Mouse (Mus musculus) liver, embryonic 13.5 days (tissue): ENCODE results near the gene Kctd20. TPM values are rescaled to one million over a fixed set of nuclear protein-coding genes. Genes with fewer than 3 reads are reported as not detected.
A peak's percentile ranks its signal among the peaks of the same experiment; 100 is the strongest.

ENCODE experiments used
- ATAC-seq: fragments of 200-750 bp; cut with Nextera tagmentation; 2 replicates; pipeline ENCODE4 v1.8.0; 2017; ENCODE audit warnings: low read depth, mild to moderate bottlenecking, moderate number of reproducible peaks, moderate library complexity
- DNase-seq: peaks from one replicate; pipeline ENCODE4 v3.0.0; 2022
- H3K27ac ChIP-seq: fragments of 300-500 bp; sonication (generic); 2 replicates; pipeline ENCODE4 v1.5.1; 2015; ENCODE audit warnings: moderate library complexity, mild to moderate bottlenecking, inconsistent platforms
- H3K27me3 ChIP-seq: fragments of 300-500 bp; sonication (generic); 2 replicates; pipeline ENCODE4 v1.6.1; 2015; ENCODE audit warnings: mild to moderate bottlenecking, inconsistent platforms
- H3K36me3 ChIP-seq: fragments of 300-500 bp; sonication (generic); 2 replicates; pipeline ENCODE4 v1.6.1; 2015; ENCODE audit warnings: mild to moderate bottlenecking, inconsistent platforms
- H3K4me1 ChIP-seq: fragments of 300-500 bp; sonication (generic); replicated peaks from 2 replicates; pipeline ENCODE4 v1.6.1; 2015; ENCODE audit warnings: inconsistent platforms
- H3K4me2 ChIP-seq: fragments of 300-500 bp; sonication (generic); 2 replicates; pipeline ENCODE4 v1.6.1; 2015; ENCODE audit warnings: inconsistent platforms, mild to moderate bottlenecking, moderate library complexity
- H3K4me3 ChIP-seq: fragments of 300-500 bp; sonication (generic); replicated peaks from 2 replicates; pipeline ENCODE4 v1.5.1; 2015; ENCODE audit warnings: mild to moderate bottlenecking, inconsistent platforms
- H3K9ac ChIP-seq: fragments of 300-500 bp; sonication (generic); 2 replicates; pipeline ENCODE4 v1.6.1; 2015; ENCODE audit warnings: mild to moderate bottlenecking, inconsistent platforms
- H3K9me3 ChIP-seq: fragments of 300-500 bp; sonication (generic); replicated peaks from 2 replicates; pipeline ENCODE4 v1.6.1; 2016; ENCODE audit warnings: inconsistent platforms
- WGBS: fragments of 180-500 bp; shearing (Covaris S2); methylation state at CpG from one replicate; pipeline ENCODE4 v1.1.7; 2015; ENCODE audit not compliant: insufficient replicate concordance; 5-methylcytosine and 5-hydroxymethylcytosine counted together
- polyA plus RNA-seq: library from polyadenylated mRNA; unstranded; fragments of >200 nt; fragmentation: Nextera tagmentation; extraction: Ambion mirVana; gene quantifications from 2 replicates; pipeline ENCODE4 v1.2.1, GENCODE M21; 2015

Gene Kctd20
- polyA plus RNA-seq, 1 experiment from 2014 or later: 65.8 TPM

DNA sequence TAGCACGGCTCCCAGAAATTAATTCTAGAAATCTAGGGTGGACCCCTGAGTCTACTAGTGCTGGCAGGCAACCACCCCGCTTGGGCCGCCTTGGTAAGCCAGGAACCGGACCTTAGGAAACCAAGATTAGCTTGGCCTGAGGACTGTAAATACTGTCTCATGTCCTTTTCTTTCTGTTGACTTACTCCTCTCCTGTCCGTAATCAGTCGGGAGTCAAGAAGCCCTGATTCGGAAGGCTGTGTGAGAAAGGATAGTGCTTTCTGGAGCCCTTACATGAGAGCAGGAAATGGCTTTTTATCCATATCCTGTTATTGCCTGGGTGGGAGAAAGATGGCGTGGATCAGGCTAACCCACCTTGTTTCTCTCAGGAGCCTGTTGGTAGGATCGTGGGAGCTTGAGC lies 1.5 kb downstream of the Kctd20 start:
- Histone ChIP-seq H3K4me1 (peaks cover 38% of the 10 kb centered on the region), H3K27ac (peak overlapping the region; percentile 99), H3K9me3 (0 out of 2 replicates have a peak, but pooled peaks cover 3% of the 10 kb centered on the region), H3K9ac (peak overlapping the region; percentile 94), H3K4me3 (peak overlapping the region; percentile 79), H3K36me3 (peaks cover 32% of the 10 kb centered on the region), H3K4me2 (peak overlapping the region; percentile 83), H3K27me3 (no peaks in the 10 kb centered on the region)
- DNase-seq: no peak
- no peak for ATAC-seq
- WGBS: 5% methylated on average over 9 of the region's 9 CpGs

DNA sequence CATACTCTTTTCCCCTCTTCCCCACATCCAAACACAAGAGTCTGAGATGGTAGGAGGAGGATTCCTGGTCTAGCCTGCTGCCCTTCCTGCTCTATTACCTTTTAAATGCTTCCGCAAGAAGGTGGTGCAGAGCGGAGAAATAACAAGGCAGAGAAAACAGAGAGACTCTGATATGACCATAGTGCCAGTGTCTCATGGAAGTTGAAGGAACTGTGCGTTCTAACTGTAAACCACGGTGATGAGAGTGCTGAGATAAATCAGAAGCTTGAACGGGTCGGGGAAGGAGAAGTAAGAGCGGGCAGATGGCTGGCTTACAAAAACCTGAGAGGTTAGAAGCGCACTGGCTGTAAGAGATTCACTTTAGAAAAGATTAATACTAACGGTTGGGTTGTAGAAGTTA lies 2.7 kb downstream of the Kctd20 start:
- H3K9ac ChIP-seq: peak overlapping the region; percentile 94
- 54% methylated on average over 9 of the region's 9 CpGs for WGBS
- H3K36me3 ChIP-seq: peaks cover 43% of the 10 kb centered on the region
- peak overlapping the region; percentile 79 for H3K4me3 ChIP-seq
- ATAC-seq: no peak
- H3K4me2 ChIP-seq: peak overlapping the region; percentile 83
- H3K27ac ChIP-seq: peak overlapping the region; percentile 99
- H3K27me3 ChIP-seq: no peaks in the 10 kb centered on the region
- no peak for DNase-seq
- 0 out of 2 replicates have a peak, but pooled peaks cover 3% of the 10 kb centered on the region for H3K9me3 ChIP-seq
- peaks cover 43% of the 10 kb centered on the region for H3K4me1 ChIP-seq

DNA sequence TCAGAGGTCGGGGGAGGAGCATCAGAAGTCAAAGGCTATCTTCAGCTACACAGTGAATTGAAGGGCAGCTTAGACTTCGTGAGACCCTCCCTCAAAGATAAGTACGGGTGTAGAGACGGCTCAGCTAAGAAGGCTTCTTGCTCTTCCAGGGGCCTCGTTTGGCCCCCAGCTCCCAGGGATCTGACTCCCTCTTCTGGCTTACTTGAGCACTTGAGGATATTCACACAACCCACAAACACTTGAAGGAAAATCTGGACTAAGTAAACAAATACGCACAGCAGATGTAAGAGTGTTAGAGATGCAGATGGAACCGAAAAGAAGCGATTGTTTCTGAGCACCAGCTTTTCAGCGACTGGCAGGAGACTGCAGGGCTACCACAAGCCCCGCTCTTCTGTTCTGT lies 8.8 kb downstream of the Kctd20 start:
- peaks cover 36% of the 10 kb centered on the region for H3K4me1 ChIP-seq
- 61% methylated on average over 10 of the region's 10 CpGs for WGBS
- H3K9ac ChIP-seq: no peak overlapping the region
- no peak overlapping the region for H3K4me2 ChIP-seq
- 0 out of 2 replicates have a peak, but pooled peaks cover 3% of the 10 kb centered on the region for H3K9me3 ChIP-seq
- H3K4me3 ChIP-seq: no peak overlapping the region
- peak overlapping the region; percentile 43; the same call in 1 of the 2 replicates for H3K27ac ChIP-seq
- DNase-seq: no peak
- no peak for ATAC-seq
- H3K36me3 ChIP-seq: peaks cover 88% of the 10 kb centered on the region
- H3K27me3 ChIP-seq: no peaks in the 10 kb centered on the region

DNA sequence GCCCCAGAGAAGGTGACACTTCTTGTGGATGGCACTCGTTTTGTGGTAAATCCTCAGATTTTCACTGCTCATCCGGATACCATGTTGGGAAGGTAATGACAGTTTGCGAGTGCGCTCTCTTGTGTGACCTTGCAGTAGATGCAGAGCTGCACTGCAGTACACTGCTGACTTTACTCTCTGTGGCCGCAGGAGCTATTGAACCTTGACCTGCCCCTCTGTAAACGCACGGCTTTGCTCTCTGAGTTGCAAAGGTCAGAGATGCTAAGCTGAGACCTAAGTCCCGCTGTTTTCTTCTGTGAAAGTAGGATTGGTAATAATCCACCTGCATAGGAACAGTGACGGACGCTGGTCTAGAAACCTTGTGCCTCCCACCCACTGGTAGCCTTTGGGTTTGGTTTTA lies 9.8 kb downstream of the Kctd20 start:
- Histone ChIP-seq H3K9me3 (no peaks in the 10 kb centered on the region), H3K9ac (no peak overlapping the region), H3K4me2 (no peak overlapping the region), H3K4me3 (no peak overlapping the region), H3K27me3 (no peaks in the 10 kb centered on the region), H3K36me3 (peaks cover 88% of the 10 kb centered on the region), H3K27ac (0 out of 2 replicates have a peak overlapping the region, but pooled peaks have one; percentile 43), H3K4me1 (peaks cover 37% of the 10 kb centered on the region)
- DNase-seq: no peak
- ATAC-seq: 0 out of 2 replicates have a peak, but pooled peaks have one; percentile 45
- 86% methylated on average over 10 of the region's 10 CpGs for WGBS

DNA sequence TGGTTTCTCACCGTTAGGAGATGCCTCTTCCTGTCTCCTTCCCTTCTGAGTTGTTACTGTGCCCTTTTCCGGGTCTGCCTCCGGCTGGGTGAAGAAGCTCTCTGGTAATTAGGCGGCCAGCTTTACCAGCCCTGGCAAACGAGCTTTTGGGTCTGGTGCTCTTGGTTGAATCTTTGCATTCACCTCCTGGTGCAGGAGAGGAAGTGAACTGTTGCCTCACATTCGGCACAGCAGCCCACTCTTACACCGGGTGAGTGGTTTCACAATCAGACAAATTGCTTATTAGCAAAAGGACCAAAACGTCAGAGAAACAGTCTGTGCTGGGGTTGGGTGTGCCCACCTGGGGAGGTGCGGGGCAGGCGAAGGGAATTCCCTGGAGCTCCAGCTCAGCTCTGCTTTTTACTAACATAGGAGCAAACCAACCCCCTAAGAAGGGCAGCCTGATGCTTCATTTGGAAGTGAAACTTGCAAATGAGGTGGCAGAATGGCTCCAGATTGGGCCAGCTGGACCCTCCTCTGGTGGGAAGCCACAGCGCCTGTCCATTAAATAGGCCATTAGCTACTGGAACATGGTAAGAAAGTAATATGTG lies 15.4 kb downstream of the Kctd20 start:
- H3K4me1 ChIP-seq: peaks cover 37% of the 10 kb centered on the region
- H3K27ac ChIP-seq: peak overlapping the region; percentile 29; the same call in 1 of the 2 replicates
- H3K9ac ChIP-seq: no peak overlapping the region
- H3K4me3 ChIP-seq: no peak overlapping the region
- ATAC-seq (no peak), DNase-seq (no peak)
- H3K9me3 ChIP-seq: no peaks in the 10 kb centered on the region
- H3K4me2 ChIP-seq: no peak overlapping the region
- peaks cover 98% of the 10 kb centered on the region for H3K36me3 ChIP-seq
- WGBS: 44% methylated on average over 11 of the region's 11 CpGs
- H3K27me3 ChIP-seq: no peaks in the 10 kb centered on the region

DNA sequence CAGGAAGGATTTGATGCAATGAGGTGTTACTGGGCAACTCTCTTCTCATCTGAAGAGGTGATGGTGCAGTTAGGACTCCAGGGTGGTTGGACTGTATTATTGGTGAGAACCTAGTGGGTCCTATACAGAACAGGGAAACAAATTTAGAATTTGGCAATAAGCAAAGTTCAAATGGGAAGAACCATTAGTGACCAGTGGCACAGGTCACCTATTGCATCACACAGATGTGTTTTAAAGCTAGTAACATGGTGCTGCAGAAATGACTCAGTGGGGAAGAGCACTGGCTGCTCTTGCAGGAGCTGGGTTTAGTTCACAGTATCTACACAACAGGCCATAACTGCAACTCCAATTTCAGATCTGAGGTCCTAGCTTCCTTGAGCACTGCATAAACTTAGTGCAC lies 18.4 kb downstream of the Kctd20 start:
- 0 out of 2 replicates have a peak, but pooled peaks have one; percentile 11 for ATAC-seq
- peaks cover 98% of the 10 kb centered on the region for H3K36me3 ChIP-seq

DNA sequence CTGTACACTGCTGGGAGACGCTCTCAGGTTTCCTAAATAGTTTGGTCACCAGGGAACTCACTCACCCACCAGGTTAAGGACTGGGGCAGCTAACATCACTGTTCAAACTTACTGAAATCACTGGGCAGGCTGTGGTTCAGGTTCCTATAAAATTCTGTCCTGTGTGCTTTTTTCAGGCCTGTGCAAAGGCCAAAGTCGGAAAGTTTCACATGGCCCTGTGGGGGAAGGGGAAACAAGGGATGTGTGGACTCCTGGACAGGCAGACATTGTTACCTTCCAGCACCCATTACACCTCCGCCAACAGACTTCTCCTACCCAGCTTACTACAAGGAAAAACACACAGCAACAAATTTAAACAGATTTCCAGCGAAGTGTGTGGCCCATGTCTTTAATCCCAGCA lies 27.3 kb downstream of the Kctd20 start:
- H3K9ac ChIP-seq: no peak overlapping the region
- ATAC-seq (peak; percentile 41; the same call in 1 of the 2 replicates), DNase-seq (no peak)
- 78% methylated on average over 4 of the region's 4 CpGs for WGBS
- H3K9me3 ChIP-seq: no peaks in the 10 kb centered on the region
- peaks cover 4% of the 10 kb centered on the region; the same call in 1 of the 2 replicates for H3K4me1 ChIP-seq
- peaks cover 76% of the 10 kb centered on the region for H3K36me3 ChIP-seq
- no peak overlapping the region for H3K4me3 ChIP-seq
- H3K27ac ChIP-seq: peak overlapping the region; percentile 49; the same call in 1 of the 2 replicates
- no peak overlapping the region for H3K4me2 ChIP-seq
- no peaks in the 10 kb centered on the region for H3K27me3 ChIP-seq

More for the DNA sequence above, 18.4 kb downstream of the Kctd20 start:
- H3K27ac ChIP-seq: peak overlapping the region; percentile 30
- H3K4me3 ChIP-seq: no peak overlapping the region
- H3K9ac ChIP-seq: no peak overlapping the region
- H3K27me3 ChIP-seq: no peaks in the 10 kb centered on the region
- peaks cover 32% of the 10 kb centered on the region for H3K4me1 ChIP-seq
- H3K9me3 ChIP-seq: no peaks in the 10 kb centered on the region
- no peak overlapping the region for H3K4me2 ChIP-seq
- no peak for DNase-seq

DNA sequence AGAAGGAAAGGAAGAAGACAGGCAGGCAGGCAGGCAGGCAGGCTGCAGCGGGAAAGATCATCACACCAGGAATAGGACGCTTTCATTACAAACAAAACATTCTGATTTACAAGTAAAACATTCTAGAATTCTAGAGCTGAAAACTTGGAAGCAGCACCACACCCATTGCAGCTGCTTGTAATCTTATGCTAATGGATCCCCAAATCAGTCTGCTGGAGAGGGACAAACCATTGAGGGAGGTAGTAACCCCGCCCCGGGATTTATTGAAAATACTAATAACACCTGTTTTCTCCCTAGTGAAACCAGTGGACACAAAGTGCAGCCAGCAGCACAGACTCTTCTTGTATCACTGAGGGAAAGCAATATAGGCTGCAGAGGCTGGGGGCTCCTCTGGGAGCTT lies 29.3 kb downstream of the Kctd20 start:
- 89% methylated on average over 4 of the region's 4 CpGs for WGBS
- DNase-seq: no peak
- Histone ChIP-seq H3K27ac (peak overlapping the region; percentile 22; the same call in 1 of the 2 replicates), H3K36me3 (peaks cover 73% of the 10 kb centered on the region), H3K9me3 (no peaks in the 10 kb centered on the region), H3K9ac (no peak overlapping the region), H3K4me3 (no peak overlapping the region), H3K27me3 (no peaks in the 10 kb centered on the region), H3K4me1 (peaks cover 4% of the 10 kb centered on the region; the same call in 1 of the 2 replicates), H3K4me2 (no peak overlapping the region)
- ATAC-seq: no peak

DNA sequence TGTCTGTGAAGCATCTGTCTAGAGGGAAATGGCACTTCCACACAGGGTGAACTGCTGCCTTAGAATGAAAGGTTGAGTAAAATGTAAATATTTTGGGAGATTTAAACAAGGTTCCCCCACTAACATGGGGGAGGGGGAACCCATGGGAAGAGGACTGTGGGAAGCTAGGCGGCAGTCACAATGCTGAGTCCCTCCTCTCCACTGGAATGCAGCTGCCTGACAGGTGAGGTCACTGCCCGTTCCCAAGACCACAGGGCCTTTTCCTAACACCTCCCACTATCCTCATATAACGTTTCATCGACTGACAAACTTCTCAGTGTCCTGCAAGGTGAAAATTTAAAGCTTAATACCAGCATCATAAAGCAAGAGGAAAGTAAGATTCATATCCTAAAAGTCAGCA lies 30.8 kb downstream of the Kctd20 start:
- ATAC-seq (0 out of 2 replicates have a peak, but pooled peaks have one; percentile 37), DNase-seq (no peak)
- no peaks in the 10 kb centered on the region for H3K27me3 ChIP-seq
- no peak overlapping the region for H3K9ac ChIP-seq
- H3K4me1 ChIP-seq: peaks cover 4% of the 10 kb centered on the region; the same call in 1 of the 2 replicates
- no peak overlapping the region for H3K4me2 ChIP-seq
- WGBS: 50% methylated on average over 4 of the region's 4 CpGs
- H3K27ac ChIP-seq: 0 out of 2 replicates have a peak overlapping the region, but pooled peaks have one; percentile 16
- no peak overlapping the region for H3K4me3 ChIP-seq
- no peaks in the 10 kb centered on the region for H3K9me3 ChIP-seq
- H3K36me3 ChIP-seq: peaks cover 72% of the 10 kb centered on the region

DNA sequence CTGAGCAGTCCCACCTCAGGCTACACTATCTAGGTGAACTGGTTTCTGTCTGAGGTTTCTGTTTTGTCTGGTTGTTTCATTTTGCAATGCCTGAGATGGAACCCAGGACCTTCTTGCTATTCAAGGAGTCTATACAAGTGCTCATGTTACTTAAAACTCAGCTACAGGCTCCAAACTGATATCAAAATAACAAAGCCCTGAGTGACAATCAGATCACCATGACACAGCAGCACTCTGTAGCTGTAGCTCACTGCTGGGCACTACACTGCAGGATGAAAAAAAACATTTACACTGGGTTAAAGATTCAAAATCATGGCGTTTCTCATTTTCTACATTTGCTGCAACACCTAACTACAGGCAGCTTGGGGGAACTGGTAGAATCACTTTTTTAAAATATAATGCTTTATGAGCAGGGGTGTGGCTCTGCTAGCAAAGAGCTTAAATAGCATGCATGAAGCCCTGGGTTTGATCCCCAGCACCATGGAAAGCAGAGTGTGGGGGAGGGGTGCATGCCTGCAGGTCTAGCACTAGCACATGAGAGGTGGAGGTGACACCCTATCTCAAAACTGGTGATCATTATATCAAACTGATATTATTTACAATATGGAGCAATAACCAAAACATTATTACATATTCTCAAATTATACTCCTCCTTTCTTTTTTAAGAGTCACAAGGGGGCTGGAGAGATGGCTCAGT lies 33.1 kb downstream of the Kctd20 start:
- Histone ChIP-seq H3K4me1 (peaks cover 4% of the 10 kb centered on the region; the same call in 1 of the 2 replicates), H3K4me3 (no peak overlapping the region), H3K27me3 (no peaks in the 10 kb centered on the region), H3K27ac (no peak overlapping the region), H3K4me2 (no peak overlapping the region), H3K36me3 (peaks cover 74% of the 10 kb centered on the region), H3K9ac (no peak overlapping the region), H3K9me3 (no peaks in the 10 kb centered on the region)
- no peak for DNase-seq
- ATAC-seq: no peak
- WGBS: 82% methylated on average over 1 of the region's 1 CpGs

DNA sequence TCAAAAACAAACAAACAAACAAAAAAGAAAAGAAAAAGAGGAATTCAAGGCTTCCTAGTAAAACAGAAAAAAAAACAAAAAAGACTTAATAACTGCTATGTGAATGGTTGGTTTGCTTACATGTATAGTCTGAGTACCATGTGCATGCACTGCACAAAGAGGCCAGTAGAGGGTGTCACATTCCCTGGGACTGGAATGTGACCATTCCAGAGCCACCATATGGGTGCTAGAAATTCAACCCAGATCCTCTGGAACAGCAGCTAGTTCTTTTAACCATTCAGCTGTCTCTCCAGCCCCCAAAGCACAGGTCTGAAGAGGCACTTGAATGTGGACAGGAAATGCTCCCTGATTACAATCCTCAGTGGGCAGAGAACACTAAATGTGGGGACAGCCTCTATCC lies 35.1 kb downstream of the Kctd20 start:
- peaks cover 80% of the 10 kb centered on the region for H3K36me3 ChIP-seq

More for the DNA sequence above, 35.1 kb downstream of the Kctd20 start:
- Histone ChIP-seq H3K27me3 (no peaks in the 10 kb centered on the region), H3K27ac (no peak overlapping the region), H3K9ac (no peak overlapping the region), H3K4me3 (no peak overlapping the region), H3K4me1 (peaks cover 4% of the 10 kb centered on the region; the same call in 1 of the 2 replicates), H3K4me2 (no peak overlapping the region), H3K9me3 (no peaks in the 10 kb centered on the region)
- DNase-seq (peak; percentile 21), ATAC-seq (no peak)
